Mouse (Mus musculus) c-Kit-positive CD71-positive TER-119-positive erythroid progenitor cells, embryonic 14.5 days (primary cell): ENCODE data around the gene E130308A19Rik.
A peak's percentile ranks its signal among the peaks of the same experiment; 100 is the strongest.

Source experiments
- DNase-seq: peaks from one replicate; pipeline ENCODE4 v3.0.0-alpha.2; 2013; ENCODE audit warnings: low spot score

Gene E130308A19Rik

DNA sequence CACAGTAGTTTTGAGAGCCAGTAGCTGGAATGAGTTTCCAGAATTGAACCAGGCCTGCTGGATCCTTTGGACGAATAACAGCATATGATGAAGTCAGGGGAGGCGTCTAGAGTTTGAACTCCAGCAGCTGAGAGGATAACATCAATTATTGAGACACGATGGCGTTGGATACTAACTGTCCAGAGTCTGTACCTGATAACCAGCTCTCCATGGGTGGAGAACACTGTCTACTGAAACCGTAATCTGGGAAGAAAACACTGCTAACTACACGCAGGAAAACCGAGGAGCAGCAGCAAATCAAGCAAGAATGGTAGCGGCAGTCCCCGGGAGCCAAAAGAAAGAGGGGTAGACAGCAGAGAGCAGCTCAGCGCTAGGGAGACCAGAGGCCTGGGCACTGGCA is 56.9 kb downstream of the E130308A19Rik start:
- no peak for DNase-seq

DNA sequence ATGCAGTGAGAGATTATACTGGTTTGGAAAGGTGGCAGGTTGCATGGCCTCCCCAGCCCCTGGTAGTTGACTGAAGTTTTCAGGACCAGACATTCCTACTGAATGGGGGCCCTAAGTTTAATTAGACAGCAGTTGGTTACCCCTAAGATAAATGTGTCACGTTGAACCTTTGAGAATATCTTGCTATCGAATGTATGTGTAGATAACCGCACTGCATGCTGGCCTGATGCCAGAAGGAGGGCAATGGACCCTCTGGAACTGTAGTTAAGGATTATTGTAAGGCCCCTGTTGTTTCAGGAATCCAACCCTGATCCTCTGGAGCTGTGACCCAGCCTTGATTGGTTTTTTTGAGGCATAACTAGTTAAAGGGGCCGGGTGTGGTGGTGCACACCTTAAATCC is 58.3 kb downstream of the E130308A19Rik start:
- no peak for DNase-seq

DNA sequence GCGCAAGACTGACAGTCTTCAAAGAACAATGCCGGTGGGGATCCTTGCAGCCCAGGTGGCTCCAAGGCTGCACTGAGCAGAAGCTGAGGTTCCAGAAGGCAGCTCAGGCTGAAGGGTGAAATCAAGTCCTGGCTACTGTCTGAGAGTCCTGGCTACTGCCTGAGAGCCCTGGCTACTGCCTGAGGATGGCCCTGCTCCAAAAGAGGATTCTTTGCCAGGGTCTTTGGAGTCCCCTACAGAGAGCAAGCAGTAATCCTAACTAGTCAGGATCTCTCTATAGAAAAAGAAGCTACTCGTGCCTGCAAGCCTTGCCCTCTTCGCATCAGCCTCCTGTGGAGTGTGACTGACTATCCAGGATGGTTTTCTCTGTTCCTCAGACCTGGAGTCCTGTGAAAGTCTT is 60.7 kb downstream of the E130308A19Rik start:
- no peak for DNase-seq

DNA sequence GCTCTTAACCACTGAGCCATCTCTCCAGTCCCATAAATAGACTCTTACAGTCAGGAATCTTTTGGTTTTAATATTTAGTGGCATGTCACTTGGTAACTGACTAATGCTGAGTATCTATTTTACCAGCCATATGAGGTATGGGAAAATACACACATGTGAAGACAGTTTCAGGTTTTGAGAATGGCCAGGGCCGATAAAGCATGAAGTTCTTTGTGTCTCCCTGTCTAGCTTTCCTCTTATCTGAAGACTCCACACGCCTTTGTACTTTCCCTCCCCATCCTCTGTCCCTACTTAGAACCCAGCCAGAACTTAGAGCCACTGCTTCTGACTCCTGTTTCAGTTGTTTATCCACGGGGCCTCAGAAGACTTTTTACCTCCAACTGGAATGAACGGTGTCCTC is 63.0 kb downstream of the E130308A19Rik start:
- DNase-seq = peak; percentile 85

DNA sequence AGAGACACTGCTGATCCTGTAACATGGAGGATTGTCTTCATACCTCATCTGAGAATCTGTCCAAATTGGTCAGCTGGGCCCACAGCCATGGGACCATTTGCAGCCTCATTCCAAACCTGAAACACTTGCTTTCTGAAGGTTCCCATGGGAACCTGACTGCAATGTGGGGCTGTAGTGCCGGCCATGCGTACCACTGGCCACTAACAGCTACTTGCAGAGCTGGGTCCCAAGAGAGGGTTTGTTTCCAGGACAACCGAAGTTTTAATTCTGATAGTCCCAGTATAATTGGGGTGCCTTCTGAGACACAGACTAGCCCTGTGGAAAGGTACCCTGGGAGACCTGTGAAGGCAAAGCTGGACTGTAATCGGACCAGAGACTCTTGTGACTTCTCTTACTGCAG is 64.1 kb downstream of the E130308A19Rik start:
- DNase-seq = no peak

DNA sequence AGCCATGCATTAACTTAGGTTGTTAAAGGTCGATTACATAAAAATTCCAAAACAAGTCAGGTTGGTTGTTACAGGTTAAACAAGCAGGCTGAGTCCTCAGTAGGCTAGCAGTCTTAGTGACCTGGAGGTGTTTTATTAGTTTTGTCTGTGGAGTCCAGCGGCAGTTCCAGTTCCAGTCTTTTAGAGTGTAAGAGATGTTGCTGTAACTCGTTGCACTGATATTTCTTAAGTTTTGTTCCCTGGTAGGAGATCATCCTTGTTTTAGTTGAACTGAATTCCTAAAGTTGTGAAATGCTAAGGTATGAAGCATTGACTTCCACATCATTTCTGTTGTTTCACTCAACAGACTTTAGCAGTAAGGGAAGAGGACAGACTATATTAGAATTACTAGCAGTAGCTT is 70.8 kb downstream of the E130308A19Rik start:
- no peak for DNase-seq

DNA sequence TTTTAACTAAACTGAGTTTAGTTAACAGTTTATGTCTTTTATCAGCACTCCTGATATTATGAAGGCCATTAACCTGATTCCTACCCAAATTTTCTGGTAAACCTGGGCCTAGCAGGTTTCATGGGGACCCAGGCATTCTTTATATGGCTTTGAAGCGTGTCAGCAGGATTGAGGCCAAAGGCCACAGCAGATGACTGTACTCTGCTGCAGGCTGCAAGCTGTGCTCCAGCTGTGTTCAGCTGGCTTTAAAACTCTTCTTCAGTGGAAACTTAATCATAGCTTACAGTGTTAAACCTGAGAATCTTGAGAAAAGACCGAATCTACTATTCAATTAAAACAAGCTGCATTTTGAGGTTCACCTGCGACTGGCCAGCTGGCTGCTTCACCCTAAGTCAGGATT is 71.9 kb downstream of the E130308A19Rik start:
- DNase-seq = no peak

DNA sequence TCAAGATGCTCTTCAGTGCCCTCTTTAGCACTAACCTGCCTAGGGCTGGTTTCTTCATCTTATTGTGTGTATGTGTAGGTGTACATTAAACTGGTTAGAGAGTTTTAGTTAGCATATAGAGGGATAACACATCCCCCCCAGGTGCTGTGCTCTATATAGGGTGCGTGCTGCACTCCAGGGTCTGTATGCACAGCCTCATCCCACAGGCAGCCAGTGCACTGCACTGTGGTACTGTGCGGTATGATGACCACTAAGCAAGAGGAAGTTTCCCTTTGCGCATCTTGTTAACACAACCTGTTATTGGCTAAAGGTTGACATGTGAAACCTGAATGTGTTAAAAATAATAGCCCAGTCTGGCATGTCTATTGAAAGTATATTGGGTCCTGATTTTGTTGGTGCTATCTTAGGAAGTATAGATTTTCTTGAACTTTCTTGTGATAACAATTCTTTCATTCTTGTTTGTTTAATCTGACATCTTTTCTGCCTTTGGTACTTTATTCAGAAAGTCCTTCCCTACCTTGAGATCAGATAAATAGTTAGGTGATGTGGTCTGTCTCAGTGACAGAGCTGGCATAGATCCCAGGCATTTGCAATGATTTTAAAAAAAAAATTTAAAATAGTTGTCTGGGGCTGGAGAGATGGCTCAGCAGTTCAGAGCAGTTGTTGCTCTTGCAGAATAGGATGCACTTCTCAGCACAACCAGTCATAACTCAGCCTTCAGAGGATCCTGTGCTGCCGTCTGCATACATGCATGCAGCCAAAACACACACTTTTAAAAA is 73.2 kb downstream of the E130308A19Rik start:
- no peak for DNase-seq

DNA sequence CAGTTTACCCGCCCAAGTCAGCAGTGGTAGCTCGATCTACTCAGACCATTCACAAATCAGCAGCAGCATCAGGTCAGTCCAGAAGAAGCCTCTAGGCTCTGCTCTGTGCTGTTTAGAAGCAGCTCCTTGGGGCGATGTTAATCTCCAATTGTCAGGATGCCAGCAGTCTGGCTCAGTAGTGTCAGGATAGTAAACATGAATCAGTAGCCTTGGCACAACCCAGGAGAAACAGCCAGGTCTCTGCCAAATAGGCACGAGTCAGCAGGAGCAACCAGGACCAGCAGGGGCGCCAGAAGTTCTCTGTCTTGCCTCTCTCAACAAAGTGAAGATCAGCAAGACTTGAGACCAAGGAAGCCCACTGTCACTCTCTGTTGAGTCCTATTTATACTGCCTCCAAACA is 83.3 kb downstream of the E130308A19Rik start:
- DNase-seq = no peak

DNA sequence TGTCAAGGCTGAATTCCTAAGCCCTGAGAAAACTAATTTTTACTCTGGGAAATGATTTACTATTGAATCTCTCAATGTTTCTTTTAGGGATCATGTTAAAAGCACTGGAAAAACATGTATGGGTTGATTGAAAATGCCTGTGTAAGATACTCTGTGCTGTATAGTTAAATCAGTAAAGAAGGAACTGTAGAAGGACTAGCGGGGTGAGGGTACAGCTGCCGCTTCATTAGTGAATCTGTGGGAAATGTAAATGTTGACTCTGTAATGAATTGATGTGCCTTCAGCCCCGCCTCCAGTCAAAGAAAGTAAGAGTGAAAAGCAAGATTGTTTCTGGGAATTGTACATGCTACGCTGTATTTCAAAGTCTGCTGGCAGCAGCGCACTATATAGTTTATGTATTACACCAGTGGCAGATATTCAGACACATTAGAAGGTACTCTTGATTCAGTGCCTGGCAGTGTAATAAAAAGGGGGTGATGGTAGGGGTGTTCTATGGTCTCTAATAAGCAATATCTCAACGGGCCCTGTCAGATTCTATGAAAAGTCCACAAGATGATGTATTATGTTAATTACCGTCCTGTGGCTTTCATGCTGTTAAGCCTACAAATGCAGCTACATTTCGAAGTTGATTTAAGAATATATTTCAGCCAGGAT is 84.9 kb downstream of the E130308A19Rik start:
- DNase-seq = no peak

DNA sequence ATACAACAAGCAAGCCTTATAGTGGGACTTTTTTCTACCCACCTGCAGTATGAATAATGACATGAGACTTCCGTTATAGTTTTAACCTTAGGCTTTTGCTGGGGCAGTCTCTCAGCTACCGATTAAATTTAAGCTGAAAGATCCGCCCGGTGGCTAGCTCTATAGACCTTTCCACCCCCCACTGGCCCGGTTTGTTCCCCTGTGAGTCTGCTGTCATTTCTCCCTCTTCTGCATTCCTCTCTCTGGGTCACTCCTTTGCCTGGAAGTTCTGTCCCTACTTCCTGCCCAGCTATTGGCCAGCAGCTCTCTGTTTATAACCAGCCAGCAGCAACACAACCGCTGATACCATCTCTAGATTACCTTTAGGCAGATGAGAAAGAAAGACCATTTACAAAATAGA is 86.4 kb downstream of the E130308A19Rik start:
- no peak for DNase-seq

DNA sequence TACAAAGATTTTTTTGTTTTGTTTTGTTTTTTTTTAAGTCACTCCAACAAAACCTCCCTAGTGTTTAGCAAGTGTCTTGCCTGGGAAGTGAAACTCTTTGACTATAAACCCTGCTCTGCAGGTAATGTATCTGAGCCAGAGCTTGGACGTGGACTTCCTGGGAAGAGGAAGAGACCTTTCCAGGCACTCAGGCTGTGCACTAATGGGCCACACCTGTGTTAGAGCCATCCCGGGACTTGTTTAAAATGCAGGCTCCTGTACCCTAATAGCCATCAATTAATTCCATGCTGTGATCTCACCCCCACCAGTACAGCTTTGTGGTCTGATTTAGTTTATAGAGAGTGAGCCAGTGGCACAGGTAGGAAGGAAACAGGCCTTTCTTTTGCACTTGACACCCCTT is 86.9 kb downstream of the E130308A19Rik start:
- DNase-seq = no peak

DNA sequence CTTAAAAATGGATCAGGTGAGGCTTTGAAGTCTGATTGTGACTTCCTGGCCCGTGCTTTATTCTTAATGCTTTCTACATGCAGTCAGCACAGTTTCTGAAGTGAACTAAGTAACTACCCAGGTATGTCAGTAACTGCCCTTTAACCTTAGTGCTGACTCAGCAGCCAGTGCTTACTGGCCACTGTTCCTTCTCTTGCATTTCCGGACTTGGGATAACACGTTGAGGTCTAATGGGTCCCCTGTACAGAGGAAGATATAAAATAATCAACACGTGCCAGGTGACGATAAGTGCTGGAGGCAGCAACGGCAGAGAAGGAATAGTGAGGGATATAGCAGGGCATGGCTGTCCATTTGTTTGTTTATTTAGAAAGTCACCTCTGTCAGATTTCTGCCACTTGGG is 88.5 kb downstream of the E130308A19Rik start:
- DNase-seq = peak; percentile 58

DNA sequence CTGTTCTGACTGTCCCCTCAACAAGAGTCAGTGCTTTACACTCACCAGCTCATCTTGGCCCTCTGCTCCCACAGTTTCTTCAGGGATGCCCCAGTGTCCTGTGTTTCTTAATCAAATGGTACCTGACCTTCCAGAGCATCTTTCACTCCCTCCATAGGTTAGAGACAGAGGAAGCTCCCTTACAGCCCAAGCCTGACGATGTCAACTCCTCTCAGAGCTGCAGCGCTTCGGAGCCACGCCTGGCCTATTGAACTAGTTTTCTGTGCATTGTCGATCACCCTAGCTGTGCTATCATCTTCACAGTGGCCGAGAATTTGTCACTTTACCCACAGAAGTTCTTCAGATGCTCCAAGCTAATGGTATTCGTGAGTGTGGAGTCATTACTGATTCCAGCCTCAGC is 88.9 kb downstream of the E130308A19Rik start:
- DNase-seq = no peak

DNA sequence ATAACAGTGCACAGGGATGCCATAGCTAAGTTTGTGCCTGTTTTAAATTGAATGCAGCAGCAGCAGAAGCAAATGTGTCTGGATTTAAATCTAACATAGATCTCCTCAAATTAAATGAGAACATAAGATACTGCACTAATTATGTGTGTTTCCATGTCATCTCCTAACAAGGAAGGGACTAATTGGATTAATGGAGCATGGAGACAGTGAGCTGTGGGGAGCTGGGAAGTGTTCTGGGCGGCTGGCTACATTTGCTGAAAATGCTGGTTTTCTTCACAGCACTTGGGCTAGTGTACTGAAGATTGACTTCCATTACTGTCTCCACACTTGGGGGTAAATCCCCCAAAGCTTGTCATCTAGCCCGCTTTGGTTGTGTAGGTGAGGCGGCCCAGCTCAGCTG is 89.5 kb downstream of the E130308A19Rik start:
- no peak for DNase-seq

DNA sequence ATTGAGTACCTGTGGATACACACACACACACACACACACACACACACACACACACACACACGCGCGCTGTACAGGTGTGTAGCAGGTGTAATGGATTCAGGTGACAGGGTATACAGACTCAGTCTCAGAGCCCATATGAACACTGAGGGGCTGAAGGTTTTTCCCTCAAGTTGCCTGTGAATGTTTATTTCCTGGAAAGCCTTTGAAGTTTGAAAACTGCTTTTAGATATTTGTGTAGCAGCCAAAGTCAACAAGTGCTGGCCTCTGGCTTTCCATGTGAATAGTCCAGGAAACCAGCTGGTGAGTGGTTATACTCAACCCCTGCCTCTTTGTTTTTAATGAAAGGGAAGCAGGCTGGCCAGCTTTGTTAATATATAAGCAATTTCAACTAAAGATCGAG is 91.3 kb downstream of the E130308A19Rik start:
- DNase-seq = no peak

DNA sequence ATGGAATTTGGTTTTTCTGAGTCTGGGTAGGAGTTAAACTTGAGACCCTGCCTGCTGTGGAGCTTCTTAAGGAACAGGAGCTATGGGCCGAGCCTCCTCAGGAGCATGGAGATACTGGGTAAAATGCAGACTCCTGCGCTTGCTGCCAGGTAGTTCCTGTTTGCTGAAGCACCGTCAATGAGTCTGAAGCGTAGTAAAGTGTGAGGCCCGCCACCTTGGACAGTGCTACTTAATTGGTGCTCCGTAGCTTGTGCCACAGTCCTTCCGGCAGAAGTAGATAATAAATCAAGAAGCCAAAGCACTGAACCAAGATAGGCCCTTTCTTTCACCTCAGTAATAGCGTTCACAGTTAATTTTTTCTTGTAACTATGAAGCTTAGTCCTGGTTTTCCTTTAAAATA is 92.5 kb downstream of the E130308A19Rik start:
- no peak for DNase-seq

DNA sequence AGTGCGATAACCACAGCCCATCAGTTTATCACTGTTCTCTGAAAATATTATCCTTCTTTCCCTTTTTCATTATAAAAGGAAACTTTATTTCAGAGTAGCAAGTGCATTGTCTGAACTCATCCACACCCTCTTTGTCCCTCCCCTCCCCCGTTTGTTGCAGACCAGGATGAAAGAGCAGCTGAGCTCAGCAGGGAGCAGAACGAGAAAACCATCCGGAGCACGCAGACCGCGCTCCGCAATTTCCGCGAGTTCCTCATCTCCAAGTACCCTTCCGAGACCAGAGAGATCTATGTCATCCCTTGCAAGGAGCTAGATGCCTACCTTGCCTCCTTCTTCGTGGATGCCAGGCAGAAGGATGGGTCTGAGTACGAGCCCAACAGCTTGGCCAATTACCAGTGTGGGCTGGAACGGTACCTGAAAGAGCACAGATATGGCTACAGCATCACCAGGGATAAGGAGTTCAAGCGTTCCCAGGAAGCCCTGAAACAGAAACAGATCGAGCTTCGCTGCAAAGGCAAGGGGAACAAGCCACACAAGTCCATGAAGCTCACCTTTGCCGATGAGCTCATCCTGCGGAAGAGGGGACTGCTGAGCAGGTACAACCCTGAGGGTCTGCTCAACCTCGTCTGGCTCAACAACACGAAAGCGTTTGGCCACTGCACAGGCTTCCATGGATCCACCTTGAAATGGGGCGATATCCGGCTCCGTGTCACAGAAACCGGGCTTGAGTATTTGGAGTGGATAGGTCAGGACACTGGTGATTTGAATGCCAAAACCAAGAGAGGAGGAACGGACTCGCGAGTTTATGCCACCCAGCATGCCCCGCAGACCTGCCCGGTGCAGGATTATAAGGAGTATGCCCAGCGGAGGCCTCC is 93.7 kb downstream of the E130308A19Rik start:
- DNase-seq = no peak

DNA sequence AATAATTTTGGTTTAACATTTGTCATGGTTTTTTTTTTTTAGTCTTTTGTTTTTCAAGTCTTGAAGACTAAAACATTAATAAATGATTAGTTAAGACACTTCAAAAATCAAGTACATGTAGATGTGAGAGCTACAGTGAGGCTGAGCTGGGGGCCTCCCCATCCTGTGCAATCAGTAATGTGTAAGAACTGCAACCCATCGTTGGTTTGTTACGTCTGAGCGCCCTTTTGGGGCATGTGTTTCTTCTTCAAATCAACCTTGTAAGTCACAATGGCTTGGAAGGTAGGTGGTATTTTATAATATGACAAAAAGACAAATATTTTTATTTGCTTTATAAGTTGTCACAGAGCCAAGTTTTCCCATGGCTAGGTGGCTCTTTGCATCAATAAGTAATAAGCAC is 95.8 kb downstream of the E130308A19Rik start:
- DNase-seq = no peak

DNA sequence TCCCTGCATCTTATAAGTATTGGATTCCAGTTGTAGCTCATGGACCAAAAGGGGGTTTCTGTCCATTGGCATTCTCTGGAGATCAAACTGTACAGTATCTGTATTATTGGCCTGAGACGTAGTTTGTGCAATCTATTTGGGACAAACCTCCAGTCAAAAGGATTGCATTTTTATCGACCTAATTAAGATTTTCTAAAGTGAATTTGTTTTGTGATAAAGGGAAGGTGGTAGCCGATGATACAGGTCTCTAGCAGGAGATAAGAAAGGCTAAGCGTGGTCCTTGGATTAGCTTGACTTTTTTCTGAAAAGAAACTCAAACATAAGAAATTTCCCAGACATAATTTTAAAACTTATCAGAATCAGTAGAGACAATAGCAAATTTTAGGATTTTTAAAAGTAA is 99.6 kb downstream of the E130308A19Rik start:
- DNase-seq = peak; percentile 39

DNA sequence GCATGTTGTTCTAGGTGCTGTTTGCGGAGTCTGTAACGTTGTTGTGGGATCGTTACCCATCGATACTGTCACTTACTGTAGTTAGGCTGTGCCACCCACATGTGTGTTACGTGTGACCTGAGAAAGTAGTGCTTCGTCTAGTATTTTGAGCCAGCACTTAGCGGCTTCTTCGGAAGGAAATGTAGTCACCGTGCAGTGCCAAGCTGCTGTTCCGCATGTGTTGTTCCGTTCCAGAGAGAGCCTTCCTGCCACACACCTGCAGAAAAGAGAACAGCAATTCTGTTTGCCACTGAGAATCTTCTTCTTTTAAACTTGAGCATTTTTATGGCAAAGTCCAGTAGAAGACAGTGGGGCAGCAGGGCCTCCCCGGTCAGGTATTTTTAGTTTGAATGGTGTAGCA is 100.5 kb downstream of the E130308A19Rik start:
- DNase-seq = no peak

DNA sequence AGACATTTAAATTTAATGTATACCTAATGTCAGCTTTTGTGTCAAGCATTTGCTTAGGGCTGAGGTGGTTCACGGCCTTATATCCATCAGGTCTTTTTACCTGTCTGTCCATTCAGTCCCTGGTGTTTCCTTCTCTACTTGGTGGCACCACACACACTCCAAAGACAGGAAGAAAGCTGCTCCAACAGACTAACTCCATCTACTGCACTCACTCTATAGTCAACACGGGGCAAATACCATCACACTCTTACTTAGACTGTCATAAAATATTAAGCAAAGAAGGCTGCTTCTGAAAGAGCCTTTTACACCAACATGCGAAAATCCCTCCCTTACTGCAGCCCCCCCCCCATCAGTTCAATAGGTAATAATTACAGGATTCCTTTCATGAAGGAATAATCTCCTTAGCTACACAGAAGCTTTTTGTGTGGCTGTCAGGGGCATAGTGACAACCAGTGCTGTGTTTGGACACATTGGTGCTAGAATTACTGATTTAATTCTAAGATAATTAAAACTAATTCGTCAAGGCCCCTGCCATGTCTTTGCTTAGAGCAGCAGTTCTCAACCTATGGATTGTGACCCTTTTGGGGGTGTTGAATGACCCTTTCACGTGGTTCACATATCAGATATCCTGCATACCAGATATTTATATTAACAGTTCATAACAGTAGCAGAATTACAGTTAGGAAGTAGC is 101.3 kb downstream of the E130308A19Rik start:
- DNase-seq = no peak
